Mouse (Mus musculus) embryonic fibroblast, embryonic 13.5 days (primary cell): ENCODE results near the gene Msi2.

Source experiments
- CTCF ChIP-seq: IDR thresholded peaks from 2 replicates; pipeline ENCODE4 v1.5.1; 2011; ENCODE audit warnings: mild to moderate bottlenecking, control low read depth, low read length, moderate library complexity, borderline replicate concordance; ENCODE audit not compliant: insufficient read depth
- POLR2A ChIP-seq: IDR thresholded peaks from 2 replicates; pipeline ENCODE4 v1.6.1; 2011; ENCODE audit warnings: low read depth, mild to moderate bottlenecking, control low read depth, low read length, moderate library complexity

DNA sequence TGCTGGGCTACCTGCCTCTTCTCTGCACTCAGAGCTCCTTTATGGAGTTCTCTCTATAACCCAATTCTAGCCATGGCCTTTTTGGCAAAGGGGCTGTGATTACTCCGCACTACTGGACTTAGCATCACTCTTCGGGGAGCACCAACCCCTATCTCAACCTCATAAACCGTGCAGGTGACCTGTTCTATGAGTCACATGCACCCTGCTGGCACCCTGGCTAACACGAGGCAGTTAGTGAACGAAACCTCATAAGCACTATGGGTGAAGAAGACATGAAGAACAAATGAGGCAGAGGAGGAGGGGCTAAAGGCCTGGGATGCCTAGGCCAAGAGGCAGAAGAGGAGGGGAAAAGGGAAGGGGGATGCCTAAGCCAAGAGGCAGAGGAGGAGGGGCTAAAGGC, 82.0 kb downstream of the Msi2 start:
- TF ChIP-seq POLR2A = no peak
- no peak for TF ChIP-seq CTCF
